Mouse (Mus musculus) MEL (cell line): ENCODE measurements around the gene Lrba.

Experiments used
- CHD2 ChIP-seq: IDR thresholded peaks from 2 replicates; pipeline ENCODE4 v1.6.1; 2011; ENCODE audit warnings: low read length, improper control_type of control experiment
- CTCF ChIP-seq, 3 experiments: IDR thresholded peaks in 2 of 3; conservative IDR thresholded peaks in 1 of 3; 2 replicates each; pipeline ENCODE4 v1.5.1; 2011 to 2012; ENCODE audit warnings: low read length in 3 of 3, low read depth in 2 of 3, mild to moderate bottlenecking in 2 of 3, improper control_type of control experiment in 1 of 3, inconsistent platforms in 1 of 3, mixed read lengths in 1 of 3, moderate library complexity in 1 of 3; ENCODE audit not compliant: control insufficient read depth in 1 of 3, insufficient read depth in 1 of 3, poor library complexity in 1 of 3, severe bottlenecking in 1 of 3
- GATA1 ChIP-seq: IDR thresholded peaks from 2 replicates; pipeline ENCODE4 v1.6.1; 2011; ENCODE audit warnings: low read depth, low read length, improper control_type of control experiment
- MAZ ChIP-seq: IDR thresholded peaks from 2 replicates; pipeline ENCODE4 v1.6.1; 2012; ENCODE audit warnings: low read depth, mild to moderate bottlenecking, inconsistent platforms, low read length, improper control_type of control experiment
- POLR2A ChIP-seq, 2 experiments: IDR thresholded peaks; 2 replicates each; pipeline ENCODE4 v1.6.1; 2011 to 2012; ENCODE audit warnings: low read length in 2 of 2, mild to moderate bottlenecking in 2 of 2, control low read depth in 1 of 2, improper control_type of control experiment in 1 of 2, low read depth in 1 of 2, moderate library complexity in 1 of 2; ENCODE audit not compliant: control insufficient read depth in 1 of 2, insufficient read depth in 1 of 2, poor library complexity in 1 of 2
- UBTF ChIP-seq: IDR thresholded peaks from 2 replicates; pipeline ENCODE4 v1.6.1; 2012; ENCODE audit warnings: low read depth, mild to moderate bottlenecking, inconsistent platforms, low read length, improper control_type of control experiment, moderate library complexity, borderline replicate concordance; ENCODE audit not compliant: insufficient read depth
- ZKSCAN1 ChIP-seq: IDR thresholded peaks from 2 replicates; pipeline ENCODE4 v1.6.1; 2012; ENCODE audit warnings: low read depth, mild to moderate bottlenecking, inconsistent platforms, low read length, improper control_type of control experiment, moderate library complexity

GRCm38 (mm10) chr3:86544785-86545184 lies 320.3 kb downstream of the Lrba start:
- TF ChIP-seq UBTF (no peak), CTCF (IDR thresholded peaks at IDR 0.05 in 2 of 3, conservative IDR thresholded peaks at IDR 0.05 in 1 of 3; ENCODE audit: control insufficient read depth in 1 of 3, insufficient read depth in 1 of 3, low read depth in 2 of 3, low read length in 3 of 3, poor library complexity in 1 of 3, severe bottlenecking in 1 of 3) (no peak), GATA1 (no peak), ZKSCAN1 (no peak), MAZ (no peak), POLR2A (IDR thresholded peaks at IDR 0.05; ENCODE audit: control insufficient read depth in 1 of 2, insufficient read depth in 1 of 2, low read depth in 1 of 2, low read length in 2 of 2, poor library complexity in 1 of 2) (no peak), CHD2 (no peak)
